Mouse (Mus musculus) left cerebral cortex, postnatal 36 days (tissue): ENCODE data around the gene Cpped1. TPM values are rescaled to one million over a fixed set of nuclear protein-coding genes. Genes with fewer than 3 reads are reported as not detected.

Experiments
- DNase-seq, 2 experiments: peaks; one replicate each; pipeline ENCODE4 v3.0.0; 2021 to 2022; ENCODE audit warnings: low spot score in 2 of 2, mixed read lengths in 1 of 2
- intact Hi-C: fragments of 180-260 bp; cut with DNase I; formaldehyde crosslinking; loops from one replicate; pipeline ENCODE4 v1.15.1; 2025
- total RNA-seq, 2 experiments: library from RNA; stranded (reverse); gene quantifications; 2 replicates each; pipeline ENCODE4 v1.2.3; 2021

Gene Cpped1
- total RNA-seq, 2 experiments from 2014 or later, result 36.8 to 43.9 TPM

GRCm38 (mm10) chr16:11782082-11782481, 127.2 kb downstream of the Cpped1 start:
- no peak for DNase-seq
- intact Hi-C loops, result no loop called here

DNA sequence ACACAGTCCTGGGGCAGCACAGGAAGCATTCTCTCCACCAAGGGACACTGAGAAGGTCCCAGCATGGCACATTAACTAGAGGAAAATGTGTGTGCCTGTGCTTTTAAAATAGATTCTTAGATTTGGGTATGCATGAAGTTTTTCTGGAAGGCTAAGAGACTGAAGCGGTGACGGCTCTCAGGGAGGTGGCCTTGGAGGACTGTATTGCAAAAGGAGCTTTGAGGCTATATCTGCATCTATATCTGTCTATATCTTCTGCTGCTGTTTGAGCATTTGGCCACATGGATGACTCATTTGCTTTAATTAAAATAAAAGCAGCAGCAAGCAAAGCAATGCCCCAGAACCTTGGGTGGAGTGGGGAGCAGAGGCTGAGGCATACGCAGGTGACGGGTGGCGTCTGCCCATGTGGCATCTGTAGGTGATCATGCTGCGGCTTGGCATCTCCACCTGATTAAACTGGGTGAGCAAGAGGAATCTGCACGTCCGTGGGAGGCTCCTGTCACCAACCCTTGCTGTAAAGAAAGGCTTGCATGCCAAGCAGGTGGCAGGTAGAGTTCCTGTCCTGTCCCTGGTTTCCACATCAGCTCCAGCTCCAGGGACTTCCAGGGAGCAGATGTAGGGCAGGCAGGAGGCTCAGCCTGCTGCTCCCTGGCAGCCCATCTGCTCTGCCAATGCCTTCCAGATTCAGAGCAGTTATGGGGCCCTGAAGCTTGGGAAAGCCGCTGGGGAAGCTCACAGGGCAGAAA, 130.4 kb downstream of the Cpped1 start:
- DNase-seq, result peak; percentile 44 to 55
- intact Hi-C loops, result no loop called here

DNA sequence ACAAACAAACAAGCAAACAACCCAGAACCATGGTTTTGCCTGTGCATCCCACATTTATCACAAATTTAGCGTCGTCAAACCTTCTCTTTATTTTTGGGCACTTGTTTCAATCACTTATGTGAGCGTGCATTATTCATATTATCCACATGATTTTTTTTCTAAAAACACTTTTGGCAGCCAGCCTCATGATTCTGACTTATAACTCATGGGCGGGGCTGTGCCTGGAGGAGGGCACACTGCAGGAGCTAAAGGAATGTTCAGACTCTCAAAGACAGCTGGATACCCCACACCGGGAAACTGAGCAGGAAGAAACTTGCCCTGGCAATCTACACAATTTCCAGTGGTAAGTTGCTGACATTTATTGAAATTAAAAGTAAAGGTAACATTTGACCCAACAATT, 131.1 kb downstream of the Cpped1 start:
- no peak for DNase-seq

GRCm38 (mm10) chr16:11776528-11776927, 132.7 kb downstream of the Cpped1 start:
- no peak for DNase-seq
- intact Hi-C loops, result no loop called here

More for the DNA sequence above, 131.1 kb downstream of the Cpped1 start:
- intact Hi-C loops, result no loop called here

- DNase-seq, result no peak
- intact Hi-C loops, result no loop called here
Observed at GRCm38 (mm10) chr16:11774321-11774720, 134.9 kb downstream of the Cpped1 start.

DNA sequence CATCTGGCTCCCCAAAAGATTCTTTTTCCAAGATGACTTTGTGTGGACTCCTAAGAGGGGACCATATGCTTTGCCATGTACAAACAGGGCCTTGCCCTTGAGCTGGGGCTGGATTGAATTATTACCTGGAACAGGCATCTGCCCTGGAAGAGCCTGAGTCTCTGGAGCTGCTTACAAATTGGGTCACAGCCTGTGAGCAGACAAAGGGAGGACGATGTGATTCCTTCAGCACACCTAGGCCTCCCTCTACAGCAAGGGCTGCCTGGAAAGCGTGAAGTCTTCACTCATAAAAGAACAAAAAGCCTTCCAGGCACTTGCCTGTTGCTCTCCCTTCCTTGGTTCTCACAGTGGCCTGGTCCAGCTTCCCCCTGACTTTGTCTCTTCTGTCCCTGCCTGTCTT, 136.9 kb downstream of the Cpped1 start:
- intact Hi-C loops, result no loop called here
- no peak for DNase-seq

- intact Hi-C loops, result no loop called here
- no peak for DNase-seq
Observed at GRCm38 (mm10) chr16:11757951-11758350, 151.3 kb downstream of the Cpped1 start.

DNA sequence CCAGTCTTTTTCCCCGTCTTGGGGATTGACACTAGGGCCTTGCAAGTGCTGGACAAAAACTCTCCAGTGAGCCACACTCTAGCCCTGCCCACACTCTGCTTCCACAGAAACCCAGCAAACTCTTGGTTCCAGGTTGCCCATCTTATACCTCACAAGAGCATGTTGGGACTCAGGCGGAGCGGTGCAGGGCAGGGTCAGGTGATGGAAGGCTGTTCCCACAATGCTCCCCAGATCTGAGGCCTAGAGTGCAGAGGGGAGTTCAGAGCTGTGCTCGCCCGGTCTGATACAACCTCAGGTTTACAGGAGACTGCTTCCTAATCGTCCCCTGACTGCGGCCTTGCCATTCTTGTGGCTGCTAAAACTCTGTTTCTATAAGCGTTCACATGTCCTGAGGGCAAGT, 151.8 kb downstream of the Cpped1 start:
- intact Hi-C loops, result no loop called here

DNA sequence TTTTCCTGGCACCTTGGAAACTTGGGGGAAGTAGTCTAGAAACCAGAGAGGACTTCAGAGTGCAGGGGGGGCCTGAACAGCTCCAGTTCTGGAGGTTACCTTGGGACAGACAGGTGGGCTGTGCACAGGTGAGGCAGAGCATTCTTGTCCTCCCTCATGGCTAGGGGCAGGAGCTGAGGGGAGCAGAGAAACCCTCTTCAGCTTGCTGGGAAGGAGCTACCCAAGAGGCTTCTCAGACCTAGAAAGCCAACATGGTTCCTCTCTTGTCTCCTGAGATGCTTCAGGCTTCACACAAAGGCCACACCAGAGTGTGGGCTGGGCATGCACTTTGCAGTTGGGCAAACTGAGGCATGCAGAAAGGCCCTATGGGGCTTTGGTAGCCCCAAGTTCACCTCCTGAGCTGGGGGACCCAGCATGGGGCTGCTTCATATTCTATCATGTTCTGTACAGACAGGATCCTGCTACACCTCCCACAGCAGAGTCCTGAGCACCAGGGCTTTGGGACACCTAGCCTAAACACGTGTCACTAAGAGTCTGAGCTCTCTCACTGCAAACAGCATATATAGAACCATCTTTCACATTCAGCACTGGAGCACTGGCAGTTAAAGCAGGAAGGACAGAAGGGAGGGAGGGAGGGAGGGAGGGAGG, 152.5 kb downstream of the Cpped1 start:
- intact Hi-C loops, result no loop called here
- no peak for DNase-seq

More for the DNA sequence above, 151.8 kb downstream of the Cpped1 start:
- no peak for DNase-seq

- DNase-seq, result no peak
- intact Hi-C loops, result no loop called here
Observed at GRCm38 (mm10) chr16:11755281-11756066, 153.8 kb downstream of the Cpped1 start.

DNA sequence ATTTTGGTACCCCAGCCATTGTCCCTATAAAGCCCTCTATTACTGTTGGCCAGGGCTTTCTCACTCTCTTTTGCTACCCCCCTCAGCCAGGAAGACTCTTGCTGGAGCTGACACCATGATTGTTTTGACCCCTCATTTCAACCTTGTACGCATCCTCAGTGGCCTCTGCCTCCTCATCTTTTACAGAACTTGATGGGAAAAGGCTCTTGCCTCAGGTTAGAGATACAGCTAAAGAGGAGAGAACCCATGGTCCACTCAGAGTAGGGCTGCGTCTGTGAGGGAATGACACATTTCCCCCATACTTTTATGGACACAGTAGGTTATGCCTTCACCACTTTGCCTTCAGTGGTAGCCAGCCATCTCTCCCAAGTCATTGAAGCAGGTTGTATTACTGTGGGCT, 155.1 kb downstream of the Cpped1 start:
- no peak for DNase-seq
- intact Hi-C loops, result no loop called here

Other genes with a start within 250 kb of the Cpped1 start
- gene Shisa9, start 74.7 kb upstream of the Cpped1 start, total RNA-seq, result 10 to 100 TPM; 54.0 to 69.8 TPM